Mouse (Mus musculus) activated CD4-positive, CD25-positive, alpha-beta regulatory T cell (primary cell): ENCODE results near the gene Fpgs. TPM values are rescaled to one million over a fixed set of nuclear protein-coding genes. Genes with fewer than 3 reads are reported as not detected.

Source experiments
- polyA plus RNA-seq, 2 experiments: library from polyadenylated mRNA; unstranded; fragments of 100-300 nt; shearing (Covaris generic); gene quantifications; one replicate each; pipeline ENCODE4 v1.2.1; 2017

Fpgs gene
- 10 to 100 TPM; 11.0 to 16.7 TPM for polyA plus RNA-seq

GRCm38 (mm10) chr2:32704021-32704421 lies at the start of gene Fpgs:
Gene Fpgs (minus strand): TSS chr2:32704145.

GRCm38 (mm10) chr2:32740916-32741272 lies 36.9 kb upstream of the Fpgs start, which contains the start of gene 6330409D20Rik:
Gene 6330409D20Rik (minus strand): TSS chr2:32741016.

GRCm38 (mm10) chr2:32720681-32721229 lies 16.8 kb upstream of the Fpgs start, which contains the start of gene Sh2d3c:
Gene Sh2d3c (plus strand): TSS chr2:32721055.

GRCm38 (mm10) chr2:32712934-32713817 lies 9.2 kb upstream of the Fpgs start, which contains the start of gene Cdk9:
Gene Cdk9 (minus strand): TSS chr2:32713076.

GRCm38 (mm10) chr2:32646379-32647056 lies 57.4 kb downstream of the Fpgs start, which contains the start of gene Eng:
Gene Eng (plus strand): TSS chr2:32646595.

Other genes starting within 250 kb of the Fpgs start
- gene Fam102a, start 168.8 kb downstream of the Fpgs start, polyA plus RNA-seq: 100 to 1,000 TPM; 118 to 128 TPM
- 100 to 1,000 TPM; 117 to 126 TPM for gene Dpm2, start 133.3 kb downstream of the Fpgs start, polyA plus RNA-seq
- gene Pip5kl1, start 129.3 kb downstream of the Fpgs start, polyA plus RNA-seq: under 1 TPM in 1 of 2 experiments, not detected in 1; 0.52 TPM
- gene 9430097D07Rik, start 128.5 kb downstream of the Fpgs start, polyA plus RNA-seq: not detected
- 10 to 100 TPM; 39.3 to 52.8 TPM for gene St6galnac4, start 117.0 kb downstream of the Fpgs start, polyA plus RNA-seq
- 1 to 10 TPM; 5.8 to 6.5 TPM for gene St6galnac6, start 104.4 kb downstream of the Fpgs start, polyA plus RNA-seq
- gene Ak1, start 82.4 kb downstream of the Fpgs start, polyA plus RNA-seq: under 1 TPM in 1 of 2 experiments, not detected in 1; 0.13 TPM
- under 1 TPM in 1 of 2 experiments, not detected in 1; 0.80 TPM for gene Eng, start 57.5 kb downstream of the Fpgs start, polyA plus RNA-seq
- gene Cdk9, start 8.9 kb upstream of the Fpgs start, polyA plus RNA-seq: 100 to 1,000 TPM; 173 to 181 TPM
- gene Sh2d3c, start 16.9 kb upstream of the Fpgs start, polyA plus RNA-seq: 100 to 1,000 TPM; 105 to 112 TPM
- gene 6330409D20Rik, start 36.9 kb upstream of the Fpgs start, polyA plus RNA-seq: under 1 TPM; 0.48 to 0.95 TPM
- 10 to 100 TPM; 69.8 to 78.7 TPM for gene Tor2a, start 53.1 kb upstream of the Fpgs start, polyA plus RNA-seq
- 1 to 10 TPM in 1 of 2 experiments, under 1 TPM in 1; 0.79 to 3.5 TPM for gene Ttc16, start 71.5 kb upstream of the Fpgs start, polyA plus RNA-seq
- 1 to 10 TPM; 2.9 to 4.3 TPM for gene Ptrh1, start 71.6 kb upstream of the Fpgs start, polyA plus RNA-seq
- under 1 TPM; 0.15 to 0.39 TPM for gene Cfap157, start 80.3 kb upstream of the Fpgs start, polyA plus RNA-seq
- 1 to 10 TPM; 2.8 to 3.4 TPM for gene Stxbp1, start 143.1 kb upstream of the Fpgs start, polyA plus RNA-seq
- 1 to 10 TPM; 2.3 to 8.5 TPM for gene Fam129b, start 172.0 kb upstream of the Fpgs start, polyA plus RNA-seq